Mouse (Mus musculus): ENCODE measurements around the gene Kcng4. TPM values are rescaled to one million over a fixed set of nuclear protein-coding genes. Genes with fewer than 3 reads are reported as not detected.
A peak's percentile ranks its signal among the peaks of the same experiment; 100 is the strongest.

Gene Kcng4
- under 1 TPM; 0.42 to 0.79 TPM for total RNA-seq (2021)
- long read RNA-seq, experiment 1, partial matches to known transcripts = 0 of 1 reads
- long read RNA-seq, experiment 1, other reads (novel, unspliced or antisense) = 1 of 1 reads
- long read RNA-seq, experiment 2, partial matches to known transcripts = 1 of 1 reads
- long read RNA-seq, experiment 2, other reads (novel, unspliced or antisense) = 0 of 1 reads

GRCm38 (mm10) chr8:119635378-119635777 is at the start of gene Kcng4:
Kcng4 (minus strand) TSS chr8:119635680.
- no peak for DNase-seq

- no peak for DNase-seq
Observed at GRCm38 (mm10) chr8:119679184-119679583, 43.7 kb upstream of the Kcng4 start.

DNA sequence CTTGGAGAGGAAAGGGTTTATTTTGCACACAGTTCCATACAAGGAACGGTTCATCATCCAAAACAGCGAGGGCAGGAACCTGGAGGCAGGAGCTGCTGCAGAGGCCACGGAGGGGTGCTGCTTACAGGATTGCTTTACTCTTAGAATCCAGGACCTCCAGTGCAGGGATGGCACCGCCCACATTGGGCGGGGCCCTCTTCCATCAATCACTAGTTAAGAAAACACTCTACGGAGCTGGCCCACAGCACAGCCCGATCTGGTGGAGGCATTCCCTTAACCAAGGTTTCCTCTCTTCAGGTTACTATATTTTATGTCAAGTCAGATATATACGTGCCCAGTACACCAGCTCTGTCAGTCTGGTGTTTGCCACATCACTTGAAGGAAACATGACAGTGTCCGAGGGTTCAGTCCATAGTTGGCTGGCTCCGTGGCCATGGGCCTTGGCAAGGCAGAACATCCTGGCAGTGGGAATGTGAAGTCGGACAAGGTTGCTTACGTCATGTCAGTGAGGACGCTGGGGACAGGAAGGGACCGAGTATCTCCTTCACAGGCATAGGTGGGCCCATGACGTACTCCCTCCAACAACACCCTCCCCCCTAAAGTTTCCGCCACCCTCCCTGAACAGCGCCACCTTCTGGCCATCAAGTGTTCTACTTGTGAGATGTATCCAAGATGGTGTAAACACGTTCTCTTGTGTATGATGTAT is 42.8 kb upstream of the Kcng4 start:
- peak; percentile 73 for DNase-seq

GRCm38 (mm10) chr8:119676389-119676788 is 40.9 kb upstream of the Kcng4 start:
- peak; percentile 95 for DNase-seq

DNA sequence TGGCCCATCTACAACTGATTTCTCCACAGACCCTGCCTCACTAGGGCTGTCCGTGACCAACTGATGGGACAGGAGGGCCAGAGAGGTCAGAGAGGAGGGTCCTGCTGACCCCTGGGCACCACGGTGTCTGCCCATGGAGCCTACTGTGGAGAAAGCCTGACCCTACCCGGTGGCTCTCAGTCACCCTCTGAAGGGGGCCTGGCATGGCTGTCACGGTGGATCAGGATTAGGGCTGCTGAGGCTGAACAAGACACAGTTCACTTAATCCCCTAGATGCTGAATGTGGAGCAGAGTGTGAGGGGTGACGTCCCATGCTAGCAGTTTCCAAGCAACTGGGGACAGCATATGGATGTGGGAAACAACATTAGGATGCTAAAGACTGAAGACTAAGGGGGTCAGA is 40.0 kb upstream of the Kcng4 start:
- DNase-seq = no peak

DNA sequence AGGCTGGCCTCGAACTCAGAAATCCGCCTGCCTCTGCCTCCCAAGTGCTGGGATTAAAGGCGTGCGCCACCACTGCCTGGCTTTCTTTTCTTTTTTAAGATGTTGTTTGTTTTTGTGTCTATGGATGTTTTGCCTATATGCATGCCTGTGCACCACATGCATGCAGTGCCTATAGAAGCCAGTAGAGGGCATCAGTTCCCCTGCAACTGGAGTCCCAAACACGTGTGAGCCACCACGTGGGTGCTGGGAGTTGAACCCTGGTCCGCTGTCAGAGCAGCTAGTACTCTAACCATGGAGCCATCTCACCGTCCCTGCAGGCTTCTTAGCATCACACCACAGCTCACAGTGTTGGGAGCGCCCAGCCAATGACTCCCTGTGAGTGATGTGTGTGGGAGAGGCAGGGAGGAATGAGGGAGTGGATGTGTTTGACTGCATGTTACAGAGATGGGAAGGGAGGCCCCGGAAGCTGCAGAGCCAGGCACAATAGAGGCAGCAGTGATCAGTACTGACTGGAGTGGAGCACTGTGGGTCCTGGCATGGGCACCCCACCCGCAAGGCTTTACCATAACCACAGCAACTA is 38.6 kb upstream of the Kcng4 start:
- DNase-seq = no peak

- no peak for DNase-seq
Observed at GRCm38 (mm10) chr8:119670419-119671091, 35.1 kb upstream of the Kcng4 start.

GRCm38 (mm10) chr8:119669284-119669683 is 33.8 kb upstream of the Kcng4 start:
- DNase-seq = no peak

DNA sequence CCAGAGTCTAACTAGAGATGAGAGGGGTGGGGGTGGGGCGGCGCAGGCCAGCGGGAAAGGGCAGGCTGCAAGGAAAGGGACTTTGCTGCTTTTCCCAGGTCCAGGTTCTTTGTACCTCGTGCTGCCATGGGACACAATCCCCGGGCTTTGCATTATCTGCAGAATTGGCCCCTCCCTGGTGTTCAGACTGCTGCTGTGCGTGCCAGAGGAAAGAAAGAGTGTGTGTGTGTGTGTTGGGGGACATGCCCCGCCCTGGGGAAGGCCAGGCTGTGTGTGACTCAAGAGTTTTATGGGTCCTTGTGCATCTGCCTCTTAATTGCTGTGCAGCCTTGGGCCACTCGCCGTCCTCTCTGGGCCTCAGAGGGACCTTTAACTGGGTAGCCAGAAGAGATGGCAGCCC is 33.0 kb upstream of the Kcng4 start:
- no peak for DNase-seq

- peak; percentile 54 for DNase-seq
Observed at GRCm38 (mm10) chr8:119666219-119666951, 30.9 kb upstream of the Kcng4 start, which contains the start of gene Wfdc1. Wfdc1 (plus strand) TSS chr8:119666365.

DNA sequence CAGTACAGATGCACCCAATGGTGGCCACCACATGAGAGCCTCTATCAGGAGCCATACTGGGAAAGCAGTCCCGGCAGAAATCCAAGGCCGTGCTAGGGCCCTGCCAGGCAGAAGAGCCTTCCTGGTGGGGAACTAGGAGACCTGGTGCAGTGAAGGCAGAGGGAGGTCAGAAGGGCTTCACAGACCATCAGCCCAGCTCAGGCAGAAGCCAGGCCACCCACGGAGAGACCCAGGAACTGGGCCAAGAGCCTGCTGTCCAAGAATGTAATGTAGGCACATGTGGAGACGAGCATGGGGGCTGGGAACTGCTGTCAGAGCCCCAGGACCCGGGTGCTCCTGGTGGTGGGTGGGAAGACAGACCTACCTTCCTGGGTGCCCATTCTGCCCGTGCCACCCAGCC is 29.8 kb upstream of the Kcng4 start:
- DNase-seq = peak; percentile 55

- DNase-seq = no peak
Observed at GRCm38 (mm10) chr8:119663440-119663839, 28.0 kb upstream of the Kcng4 start.

DNA sequence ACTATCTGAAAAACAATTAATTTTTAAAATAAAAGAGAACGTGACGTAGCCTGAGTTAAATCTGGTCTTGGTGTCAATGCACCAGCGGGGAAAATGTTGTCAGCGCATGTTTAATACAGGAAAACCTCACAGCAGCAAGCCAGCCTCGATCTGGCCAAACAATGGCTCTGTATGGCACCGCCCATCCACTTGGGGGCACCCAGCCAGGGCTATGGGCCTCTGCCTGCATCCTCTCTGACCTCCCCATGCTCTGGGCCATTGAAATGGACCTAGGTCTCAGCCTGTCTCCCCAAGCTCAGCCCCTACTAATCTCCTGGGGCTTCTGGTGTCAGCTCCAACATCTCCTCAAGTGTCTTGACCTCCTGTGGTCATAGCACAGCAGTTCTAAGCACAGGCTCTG is 26.4 kb upstream of the Kcng4 start:
- DNase-seq = no peak

- DNase-seq = peak; percentile 79
Observed at GRCm38 (mm10) chr8:119661081-119661480, 25.6 kb upstream of the Kcng4 start.

GRCm38 (mm10) chr8:119656709-119657464 is 21.4 kb upstream of the Kcng4 start:
- peak; percentile 63 for DNase-seq

GRCm38 (mm10) chr8:119651324-119651723 is 15.8 kb upstream of the Kcng4 start:
- no peak for DNase-seq

- DNase-seq = no peak
Observed at GRCm38 (mm10) chr8:119646846-119647245, 11.4 kb upstream of the Kcng4 start.

- DNase-seq = no peak
Observed at GRCm38 (mm10) chr8:119646197-119646596, 10.7 kb upstream of the Kcng4 start.

DNA sequence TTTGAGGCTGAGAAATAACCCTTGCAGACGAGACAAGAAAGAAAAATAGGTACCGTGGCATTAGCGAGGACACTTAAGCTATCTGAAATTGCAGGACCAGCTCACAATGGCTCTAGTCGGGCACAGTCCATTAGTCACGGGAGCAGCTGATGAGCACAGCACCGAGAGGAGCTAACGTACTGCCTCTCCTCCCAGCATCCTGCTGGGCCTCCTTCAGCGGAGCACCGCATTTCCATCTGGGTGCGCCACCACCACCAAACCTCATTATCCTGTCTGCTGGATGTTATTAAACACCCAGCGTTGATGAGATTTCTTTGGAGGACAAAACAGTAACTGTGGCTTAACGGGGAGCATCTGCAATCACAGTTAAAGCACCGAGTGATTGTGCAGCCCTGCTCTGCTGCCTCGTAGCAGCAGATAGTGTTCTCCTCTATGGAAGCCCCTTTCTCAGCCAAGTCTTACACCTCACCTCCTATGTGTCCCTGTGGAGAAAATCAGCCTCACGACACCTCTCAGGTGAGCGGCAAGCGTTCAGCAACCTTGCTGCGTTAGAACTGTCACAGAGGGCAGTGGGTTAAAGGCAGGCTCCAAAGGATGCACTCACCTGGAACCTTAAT is 9.6 kb upstream of the Kcng4 start:
- DNase-seq = no peak

GRCm38 (mm10) chr8:119644429-119644960 is 9.0 kb upstream of the Kcng4 start:
- DNase-seq = no peak

- no peak for DNase-seq
Observed at GRCm38 (mm10) chr8:119642960-119643359, 7.5 kb upstream of the Kcng4 start.

All from adrenal gland, postnatal 10 days (tissue).